Mouse (Mus musculus) thymus, adult 2 months (tissue): ENCODE results near the gene Tmem184b.

ENCODE experiments used
- CTCF ChIP-seq: fragments of 200-500 bp; IDR thresholded peaks from 2 replicates; pipeline ENCODE4 v1.5.1; 2012; ENCODE audit warnings: mild to moderate bottlenecking, control low read depth, low read length, moderate library complexity, borderline replicate concordance; ENCODE audit not compliant: control insufficient read depth, poor library complexity, insufficient read depth; ENCODE audit errors: extremely low read depth
- POLR2A ChIP-seq: fragments of 200-500 bp; IDR thresholded peaks from 2 replicates; pipeline ENCODE4 v1.6.1; 2012; ENCODE audit warnings: mild to moderate bottlenecking, low read length, control low read depth, moderate library complexity; ENCODE audit not compliant: control insufficient read depth, poor library complexity, insufficient read depth; ENCODE audit errors: extremely low read depth

DNA sequence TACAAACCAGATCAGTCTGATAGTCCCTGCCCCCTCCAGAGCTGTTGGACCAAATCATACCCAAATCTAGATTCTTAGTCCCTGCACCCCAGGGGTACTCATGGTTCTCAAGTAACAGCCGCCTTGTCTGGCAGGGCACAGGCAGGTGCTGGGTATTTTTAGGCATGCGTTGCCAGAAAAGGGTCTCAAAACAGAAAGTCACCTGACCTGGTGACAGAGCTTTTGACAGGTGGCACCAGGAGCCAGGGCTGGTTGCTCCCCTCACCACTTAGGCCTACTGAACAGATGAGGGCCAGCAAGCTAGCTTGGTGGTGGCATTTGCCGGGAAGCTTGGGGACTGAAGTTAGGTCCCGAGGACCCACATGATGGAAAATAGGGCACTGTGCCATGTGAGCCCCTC is 3.2 kb upstream of the Tmem184b start:
- TF ChIP-seq CTCF (no peak), POLR2A (no peak)
